Mouse (Mus musculus): Measurements from ENCODE around the gene Inhbb. TPM values are rescaled to one million over a fixed set of nuclear protein-coding genes. Genes with fewer than 3 reads are reported as not detected.
A peak's percentile ranks its signal among the peaks of the same experiment; 100 is the strongest.

Gene Inhbb
- 2.1 TPM in 2 replicates for polyA plus RNA-seq (2016; fragmentation: Nextera tagmentation; extraction: Ambion mirVana)

- peak within 1 kb of the TSS; percentile 75 for H3K9ac ChIP-seq
- peak within 1 kb of the TSS; percentile 99 for H3K4me2 ChIP-seq (replicated peaks)
- no peaks in the 10 kb centered on the region for H3K9me3 ChIP-seq (replicated peaks)
- H3K36me3 ChIP-seq: no peaks in the 10 kb centered on the region
- peaks cover 43% of the 10 kb centered on the region for H3K4me1 ChIP-seq
- H3K4me3 ChIP-seq: peak within 1 kb of the TSS; percentile 67
- under 1% methylated on average over 79 of the region's 92 CpGs for WGBS
- peaks cover 81% of the 10 kb centered on the region for H3K27me3 ChIP-seq
- peak; percentile 36 for ATAC-seq (ENCODE audit: low FRiP score)
- H3K27ac ChIP-seq: 0 out of 2 replicates have a peak within 1 kb of the TSS, but pooled peaks have one; percentile 17
These were observed at the start of gene Inhbb for GRCm38 (mm10) chr1:119421576-119422421. Inhbb (minus strand) TSS chr1:119422248.

DNA sequence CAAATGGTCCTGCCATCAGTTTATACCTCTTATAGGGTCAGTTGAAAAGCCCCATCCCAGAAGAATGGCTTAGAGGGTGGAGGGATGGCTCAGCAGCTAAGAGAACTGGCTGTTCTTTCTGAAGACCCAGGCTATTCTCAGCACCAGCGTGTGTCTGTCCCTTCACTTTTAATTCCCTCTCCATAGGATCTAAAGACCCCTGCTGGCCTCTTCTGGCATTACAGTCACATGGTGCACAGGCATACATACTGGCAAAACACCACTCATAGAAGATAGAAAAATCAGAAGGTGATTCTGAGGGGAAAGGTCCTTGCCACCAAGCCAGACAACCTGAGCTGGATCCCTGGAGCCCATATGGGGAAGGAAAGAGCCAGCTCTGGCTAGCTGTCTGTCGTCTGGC is 41.3 kb upstream of the Inhbb start:
- H3K9ac ChIP-seq: no peak overlapping the region
- H3K27me3 ChIP-seq: no peaks in the 10 kb centered on the region
- H3K4me1 ChIP-seq: no peaks in the 10 kb centered on the region
- H3K27ac ChIP-seq: no peak overlapping the region
- no peak overlapping the region for H3K4me2 ChIP-seq (replicated peaks)
- H3K9me3 ChIP-seq (replicated peaks): no peaks in the 10 kb centered on the region
- no peaks in the 10 kb centered on the region for H3K36me3 ChIP-seq
- no peak for ATAC-seq (ENCODE audit: low FRiP score)
- 49% methylated on average over 2 of the region's 2 CpGs for WGBS
- no peak overlapping the region for H3K4me3 ChIP-seq

DNA sequence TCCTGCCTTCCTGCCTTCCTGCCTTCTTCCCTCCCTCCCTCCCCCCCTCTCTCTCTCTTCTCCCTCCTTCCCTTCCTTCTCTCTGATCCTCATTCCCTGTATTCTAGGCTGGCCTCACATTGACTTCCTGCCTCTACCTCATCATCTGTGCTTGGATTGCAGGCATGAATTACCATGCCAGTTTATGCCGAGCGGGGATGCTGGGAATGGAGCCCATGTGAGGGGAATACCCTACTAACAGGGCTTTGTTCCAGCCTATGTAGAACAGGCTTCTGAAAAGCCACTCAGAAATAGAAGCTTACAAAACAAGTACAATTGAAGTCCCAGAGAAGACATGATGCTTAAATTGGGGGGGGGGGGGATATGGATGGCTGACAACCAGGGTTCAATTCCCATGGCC is 38.0 kb upstream of the Inhbb start:
- no peak overlapping the region for H3K27ac ChIP-seq
- no peaks in the 10 kb centered on the region for H3K36me3 ChIP-seq
- no peaks in the 10 kb centered on the region for H3K9me3 ChIP-seq (replicated peaks)
- 74% methylated on average over 2 of the region's 2 CpGs for whole genome bisulfite sequencing
- H3K4me2 ChIP-seq (replicated peaks): no peak overlapping the region
- ATAC-seq (ENCODE audit: low FRiP score): no peak
- no peak overlapping the region for H3K9ac ChIP-seq
- peaks cover 4% of the 10 kb centered on the region; the same call in 1 of the 2 replicates for H3K27me3 ChIP-seq
- no peaks in the 10 kb centered on the region for H3K4me1 ChIP-seq
- H3K4me3 ChIP-seq: no peak overlapping the region

GRCm38 (mm10) chr1:119457993-119458605 is 36.1 kb upstream of the Inhbb start:
- Histone ChIP-seq H3K36me3 (no peaks in the 10 kb centered on the region), H3K27me3 (peaks cover 4% of the 10 kb centered on the region; the same call in 1 of the 2 replicates), H3K4me1 (no peaks in the 10 kb centered on the region), H3K9me3 (replicated peaks) (no peaks in the 10 kb centered on the region), H3K4me3 (no peak overlapping the region), H3K27ac (no peak overlapping the region), H3K4me2 (replicated peaks) (no peak overlapping the region), H3K9ac (no peak overlapping the region)
- WGBS: 23% methylated on average over 10 of the region's 10 CpGs
- no peak for ATAC-seq (ENCODE audit: low FRiP score)

GRCm38 (mm10) chr1:119457528-119457855 is 35.4 kb upstream of the Inhbb start:
- no peak overlapping the region for H3K9ac ChIP-seq
- no peak for ATAC-seq (ENCODE audit: low FRiP score)
- 60% methylated on average over 4 of the region's 5 CpGs for WGBS

GRCm38 (mm10) chr1:119456671-119457527 is 34.9 kb upstream of the Inhbb start:
- Histone ChIP-seq H3K27ac (no peak overlapping the region), H3K9ac (no peak overlapping the region), H3K4me3 (no peak overlapping the region), H3K27me3 (peaks cover 4% of the 10 kb centered on the region; the same call in 1 of the 2 replicates), H3K4me2 (replicated peaks) (no peak overlapping the region), H3K4me1 (no peaks in the 10 kb centered on the region), H3K36me3 (no peaks in the 10 kb centered on the region), H3K9me3 (replicated peaks) (no peaks in the 10 kb centered on the region)
- 62% methylated on average over 19 of the region's 19 CpGs for WGBS
- ATAC-seq (ENCODE audit: low FRiP score): 0 out of 2 replicates have a peak, but pooled peaks have one; percentile 31

More at GRCm38 (mm10) chr1:119457528-119457855, 35.4 kb upstream of the Inhbb start:
- no peak overlapping the region for H3K27ac ChIP-seq
- no peaks in the 10 kb centered on the region for H3K9me3 ChIP-seq (replicated peaks)
- H3K4me3 ChIP-seq: no peak overlapping the region
- H3K4me2 ChIP-seq (replicated peaks): no peak overlapping the region
- H3K27me3 ChIP-seq: peaks cover 4% of the 10 kb centered on the region; the same call in 1 of the 2 replicates
- no peaks in the 10 kb centered on the region for H3K36me3 ChIP-seq
- H3K4me1 ChIP-seq: no peaks in the 10 kb centered on the region

DNA sequence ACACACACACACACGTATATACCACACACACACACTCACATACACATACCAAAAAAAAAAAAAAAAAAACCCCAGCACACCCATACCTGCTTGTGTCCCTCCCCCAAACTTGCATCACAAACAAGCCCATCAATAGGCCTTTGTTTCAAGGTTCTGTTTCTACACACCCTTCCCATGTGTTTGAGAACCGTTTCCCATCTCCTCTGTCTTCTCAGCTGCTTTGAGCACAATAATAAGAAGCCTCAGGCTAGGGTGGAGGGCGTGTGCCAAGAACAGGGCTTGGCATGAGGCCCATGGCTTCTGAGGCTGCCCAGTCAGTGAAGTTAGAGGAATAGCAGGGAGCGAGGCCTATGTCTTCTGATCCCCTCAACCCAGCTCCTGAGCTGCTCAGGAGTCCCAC is 31.7 kb upstream of the Inhbb start:
- Histone ChIP-seq H3K27me3 (peaks cover 4% of the 10 kb centered on the region; the same call in 1 of the 2 replicates), H3K9me3 (replicated peaks) (no peaks in the 10 kb centered on the region), H3K9ac (no peak overlapping the region), H3K4me3 (no peak overlapping the region), H3K27ac (no peak overlapping the region), H3K4me1 (no peaks in the 10 kb centered on the region), H3K36me3 (no peaks in the 10 kb centered on the region), H3K4me2 (replicated peaks) (no peak overlapping the region)
- ATAC-seq (ENCODE audit: low FRiP score): no peak
- WGBS: 52% methylated on average over 3 of the region's 4 CpGs

DNA sequence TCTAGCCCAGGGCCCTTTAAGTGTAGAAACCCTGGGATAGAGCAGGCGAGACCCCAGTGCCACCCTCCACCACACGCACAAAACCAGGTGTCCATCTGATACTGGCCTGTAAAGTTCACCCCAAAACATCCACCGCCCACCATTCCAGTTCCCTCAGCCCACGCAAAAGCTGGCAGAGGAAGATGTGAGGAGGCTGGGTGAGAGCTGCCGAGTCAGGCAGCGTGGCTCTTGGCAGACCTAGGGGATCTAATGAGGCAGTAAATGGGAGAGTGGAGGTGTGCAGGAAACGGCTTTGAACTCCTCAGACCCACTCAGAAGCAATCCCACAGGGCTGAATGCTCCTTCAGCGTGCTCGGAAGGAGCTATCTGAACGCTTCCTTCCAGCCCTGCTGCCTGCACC is 29.4 kb upstream of the Inhbb start:
- Histone ChIP-seq H3K9ac (no peak overlapping the region), H3K36me3 (no peaks in the 10 kb centered on the region), H3K27ac (no peak overlapping the region), H3K9me3 (replicated peaks) (no peaks in the 10 kb centered on the region), H3K27me3 (peaks cover 4% of the 10 kb centered on the region; the same call in 1 of the 2 replicates), H3K4me2 (replicated peaks) (no peak overlapping the region), H3K4me3 (no peak overlapping the region), H3K4me1 (no peaks in the 10 kb centered on the region)
- WGBS: 62% methylated on average over 10 of the region's 10 CpGs
- no peak for ATAC-seq (ENCODE audit: low FRiP score)

- Histone ChIP-seq H3K9ac (no peak overlapping the region), H3K4me1 (no peaks in the 10 kb centered on the region), H3K4me2 (replicated peaks) (no peak overlapping the region), H3K27ac (no peak overlapping the region), H3K27me3 (no peaks in the 10 kb centered on the region), H3K4me3 (no peak overlapping the region), H3K36me3 (no peaks in the 10 kb centered on the region), H3K9me3 (replicated peaks) (no peaks in the 10 kb centered on the region)
- WGBS: 80% methylated on average over 10 of the region's 10 CpGs
- no peak for ATAC-seq (ENCODE audit: low FRiP score)
These were observed 28.8 kb upstream of the Inhbb start for GRCm38 (mm10) chr1:119450651-119451345.

- 73% methylated on average over 10 of the region's 10 CpGs for WGBS
- Histone ChIP-seq H3K27me3 (no peaks in the 10 kb centered on the region), H3K4me1 (no peaks in the 10 kb centered on the region), H3K36me3 (no peaks in the 10 kb centered on the region), H3K9me3 (replicated peaks) (no peaks in the 10 kb centered on the region), H3K4me3 (no peak overlapping the region), H3K27ac (no peak overlapping the region), H3K4me2 (replicated peaks) (no peak overlapping the region), H3K9ac (no peak overlapping the region)
- no peak for ATAC-seq (ENCODE audit: low FRiP score)
These were observed 24.8 kb upstream of the Inhbb start for GRCm38 (mm10) chr1:119446753-119447283.

- Histone ChIP-seq H3K27ac (no peak overlapping the region), H3K9me3 (replicated peaks) (no peaks in the 10 kb centered on the region), H3K4me1 (no peaks in the 10 kb centered on the region), H3K27me3 (no peaks in the 10 kb centered on the region), H3K36me3 (no peaks in the 10 kb centered on the region), H3K9ac (no peak overlapping the region), H3K4me2 (replicated peaks) (no peak overlapping the region), H3K4me3 (no peak overlapping the region)
- no peak for ATAC-seq (ENCODE audit: low FRiP score)
- WGBS: 87% methylated on average over 21 of the region's 21 CpGs
These were observed 21.7 kb upstream of the Inhbb start for GRCm38 (mm10) chr1:119443591-119444350.

Measured in hindbrain, embryonic 12.5 days (tissue).